Mouse (Mus musculus): ENCODE data around the gene Ifitm2.

The Ifitm2 gene

GRCm38 (mm10) chr7:140907697-140908096 is 48.1 kb downstream of the Ifitm2 start:
- DNase-seq (ENCODE audit: extremely low read depth, low read depth): no peak

GRCm38 (mm10) chr7:140907131-140907530 is 48.7 kb downstream of the Ifitm2 start:
- DNase-seq (ENCODE audit: extremely low read depth, low read depth): no peak

- DNase-seq (ENCODE audit: extremely low read depth, low read depth): no peak
Observed at GRCm38 (mm10) chr7:140905642-140906081, 50.1 kb downstream of the Ifitm2 start.
